Mouse (Mus musculus): ENCODE data around the gene Mrpl12. TPM values are rescaled to one million over a fixed set of nuclear protein-coding genes. Genes with fewer than 3 reads are reported as not detected.
A peak's percentile ranks its signal among the peaks of the same experiment; 100 is the strongest.

Gene Mrpl12
- total and polyA plus RNA-seq, 3 experiments: 374 to 461 (median 457) TPM

GRCm38 (mm10) chr11:120472052-120472451 is 12.4 kb upstream of the Mrpl12 start:
- TF ChIP-seq ZKSCAN1 (IDR thresholded peaks at IDR 0.05; ENCODE audit: low read depth, low read length) (no peak), CTCF (IDR thresholded peaks at IDR 0.05 in 2 of 3, conservative IDR thresholded peaks at IDR 0.05 in 1 of 3; ENCODE audit: control insufficient read depth in 1 of 3, insufficient read depth in 1 of 3, low read depth in 2 of 3, low read length in 3 of 3, poor library complexity in 1 of 3, severe bottlenecking in 1 of 3) (no peak), HCFC1 (IDR thresholded peaks at IDR 0.05; ENCODE audit: low read depth, low read length) (no peak), POLR2A (IDR thresholded peaks at IDR 0.05; ENCODE audit: control insufficient read depth in 1 of 2, insufficient read depth in 1 of 2, low read depth in 1 of 2, low read length in 2 of 2, poor library complexity in 1 of 2) (no peak), EP300 (IDR thresholded peaks at IDR 0.05; ENCODE audit: low read depth in 1 of 2, low read length in 2 of 2) (no peak), POLR2AphosphoS2 (IDR thresholded peaks at IDR 0.05; ENCODE audit: low read length) (no peak), RCOR1 (IDR thresholded peaks at IDR 0.05; ENCODE audit: low read depth, low read length) (no peak), MYB (IDR thresholded peaks at IDR 0.05; ENCODE audit: low read depth, low read length) (no peak)
- no peak overlapping the region for H3K4me3 ChIP-seq (ENCODE audit: control insufficient read depth in 1 of 2, insufficient read depth in 1 of 2, low read depth in 2 of 2, low read length in 2 of 2)
- no peak overlapping the region for H3K9ac ChIP-seq (ENCODE audit: control insufficient read depth, low read depth, low read length, poor library complexity, severe bottlenecking)
- peaks cover 13% of the 10 kb centered on the region for H3K79me2 ChIP-seq (ENCODE audit: control insufficient read depth, insufficient read depth, low read length, poor library complexity)
- peaks cover 6 to 10% of the 10 kb centered on the region in 2 experiments; a peak in 3 of 4 replicates for H3K36me3 ChIP-seq (ENCODE audit: control insufficient read depth in 1 of 2, insufficient read depth in 2 of 2, low read length in 2 of 2)
- no peaks in the 10 kb centered on the region for H3K27me3 ChIP-seq (ENCODE audit: control insufficient read depth in 1 of 2, insufficient read depth in 2 of 2, low read length in 2 of 2)
- H3K27ac ChIP-seq (ENCODE audit: control insufficient read depth, low read depth, low read length): no peak overlapping the region
- H3K4me1 ChIP-seq (ENCODE audit: control insufficient read depth in 1 of 2, insufficient read depth in 2 of 2, low read length in 2 of 2): peaks cover 6 to 8% of the 10 kb centered on the region in 2 experiments
- DNase-seq (ENCODE audit: low read depth, low spot score): no peak
- H3K9me3 ChIP-seq (replicated peaks; ENCODE audit: insufficient read depth, low read length): no peaks in the 10 kb centered on the region

GRCm38 (mm10) chr11:120483448-120483934 is 922 bp upstream of the Mrpl12 start:
- DNase-seq (ENCODE audit: low read depth, low spot score): no peak
- Histone ChIP-seq H3K4me3 (ENCODE audit: control insufficient read depth in 1 of 2, insufficient read depth in 1 of 2, low read depth in 2 of 2, low read length in 2 of 2) (peak overlapping the region; percentile 57 to 73; a peak in 3 of 4 replicates), H3K27ac (ENCODE audit: control insufficient read depth, low read depth, low read length) (peak overlapping the region; percentile 73), H3K27me3 (ENCODE audit: control insufficient read depth in 1 of 2, insufficient read depth in 2 of 2, low read length in 2 of 2) (no peaks in the 10 kb centered on the region), H3K9ac (ENCODE audit: control insufficient read depth, low read depth, low read length, poor library complexity, severe bottlenecking) (peak overlapping the region; percentile 86), H3K9me3 (replicated peaks; ENCODE audit: insufficient read depth, low read length) (no peaks in the 10 kb centered on the region), H3K36me3 (ENCODE audit: control insufficient read depth in 1 of 2, insufficient read depth in 2 of 2, low read length in 2 of 2) (peaks cover 7 to 10% of the 10 kb centered on the region in 2 experiments), H3K4me1 (ENCODE audit: control insufficient read depth in 1 of 2, insufficient read depth in 2 of 2, low read length in 2 of 2) (peaks cover 3 to 12% of the 10 kb centered on the region in 2 experiments; a peak in 3 of 4 replicates), H3K79me2 (ENCODE audit: control insufficient read depth, insufficient read depth, low read length, poor library complexity) (peaks cover 30% of the 10 kb centered on the region)
- TF ChIP-seq MAZ (IDR thresholded peaks at IDR 0.05; ENCODE audit: low read depth, low read length) (no peak), E2F4 (IDR thresholded peaks at IDR 0.05; ENCODE audit: borderline replicate concordance, low read depth, low read length) (no peak), CHD1 (IDR thresholded peaks at IDR 0.05; ENCODE audit: low read depth, low read length) (no peak)

- H3K27ac ChIP-seq (ENCODE audit: control insufficient read depth, low read depth, low read length): peak overlapping the region; percentile 62
- H3K79me2 ChIP-seq (ENCODE audit: control insufficient read depth, insufficient read depth, low read length, poor library complexity): peaks cover 30% of the 10 kb centered on the region
- H3K27me3 ChIP-seq (ENCODE audit: control insufficient read depth in 1 of 2, insufficient read depth in 2 of 2, low read length in 2 of 2): no peaks in the 10 kb centered on the region
- H3K9ac ChIP-seq (ENCODE audit: control insufficient read depth, low read depth, low read length, poor library complexity, severe bottlenecking): peak overlapping the region; percentile 82
- peak overlapping the region; percentile 73 to 74 for H3K4me3 ChIP-seq (ENCODE audit: control insufficient read depth in 1 of 2, insufficient read depth in 1 of 2, low read depth in 2 of 2, low read length in 2 of 2)
- no peak for TF ChIP-seq USF2 (IDR thresholded peaks at IDR 0.05; ENCODE audit: borderline replicate concordance in 1 of 2, insufficient read depth in 1 of 2, low read depth in 1 of 2, low read length in 2 of 2)
- no peak for TF ChIP-seq ZMIZ1 (IDR thresholded peaks at IDR 0.05; ENCODE audit: low read depth, low read length)
- TF ChIP-seq ZNF384 (IDR thresholded peaks at IDR 0.05; ENCODE audit: low read depth, low read length): no peak
- no peak for TF ChIP-seq GABPA (IDR thresholded peaks at IDR 0.05; ENCODE audit: low read depth, low read length)
- no peak for TF ChIP-seq SMC3 (IDR thresholded peaks at IDR 0.05; ENCODE audit: low read depth, low read length)
- TF ChIP-seq POLR2AphosphoS5 (IDR thresholded peaks at IDR 0.05; ENCODE audit: borderline replicate concordance, low read depth, low read length): no peak
- no peak for TF ChIP-seq RCOR1 (IDR thresholded peaks at IDR 0.05; ENCODE audit: low read depth, low read length)
- DNase-seq (ENCODE audit: low read depth, low spot score): no peak
- H3K36me3 ChIP-seq (ENCODE audit: control insufficient read depth in 1 of 2, insufficient read depth in 2 of 2, low read length in 2 of 2): peaks cover 7 to 13% of the 10 kb centered on the region in 2 experiments
- no peaks in the 10 kb centered on the region for H3K9me3 ChIP-seq (replicated peaks; ENCODE audit: insufficient read depth, low read length)
- peaks cover 3 to 15% of the 10 kb centered on the region in 2 experiments; a peak in 3 of 4 replicates for H3K4me1 ChIP-seq (ENCODE audit: control insufficient read depth in 1 of 2, insufficient read depth in 2 of 2, low read length in 2 of 2)
Observed at GRCm38 (mm10) chr11:120485251-120485650, 838 bp downstream of the Mrpl12 start.
